8 mouse cellular contexts compared by ENCODE assay signal in genomic region chr1:139455226-139455869, GRCm38 (mm10). TPM values are rescaled to one million over a fixed set of nuclear protein-coding genes. Genes with fewer than 3 reads are reported as not detected.
DNase-seq lines count a peak whose midpoint lies in the region; ATAC-seq and TF ChIP-seq lines count a peak whose summit lies in the region.

No protein-coding gene starts in this region.

- ATAC-seq in forebrain, embryonic 12.5 days (ENCODE audit: low FRiP score), result peak; percentile 42; the same call in 1 of the 2 replicates
- ATAC-seq in midbrain, postnatal 0 days (ENCODE audit: low FRiP score), result peak; percentile 9; the same call in 1 of the 2 replicates

- TF ChIP-seq CTCF in midbrain, postnatal 0 days (IDR thresholded peaks at IDR 0.05), result no peak

- H3K4me1 ChIP-seq in forebrain, embryonic 12.5 days, result peaks cover 32% of the 10 kb centered on the region
- peaks cover 19% of the 10 kb centered on the region for H3K4me1 ChIP-seq in limb, embryonic 10.5 days
- H3K4me1 ChIP-seq in midbrain, postnatal 0 days (ENCODE audit: insufficient read depth, low read length), result no peaks in the 10 kb centered on the region

- H3K27ac ChIP-seq in forebrain, embryonic 12.5 days, result peak overlapping the region; percentile 72; the same call in 1 of the 2 replicates
- H3K27ac ChIP-seq in limb, embryonic 10.5 days, result peak overlapping the region; percentile 95
- H3K27ac ChIP-seq in midbrain, postnatal 0 days (ENCODE audit: low read depth, low read length), result no peak overlapping the region

- H3K9me3 ChIP-seq in forebrain, embryonic 12.5 days, result no peaks in the 10 kb centered on the region
- no peaks in the 10 kb centered on the region for H3K9me3 ChIP-seq in limb, embryonic 10.5 days (replicated peaks)
- no peaks in the 10 kb centered on the region for H3K9me3 ChIP-seq in midbrain, postnatal 0 days (ENCODE audit: low read length)

- WGBS in forebrain, embryonic 12.5 days, result 2% methylated on average over 17 of the region's 17 CpGs
- 4% methylated on average over 17 of the region's 17 CpGs for WGBS in limb, embryonic 10.5 days
- WGBS in midbrain, postnatal 0 days, result 2% methylated on average over 17 of the region's 17 CpGs

- DNase-seq in cerebellum, postnatal 10 days, result peak; percentile 19 to 22
- DNase-seq in cerebellum, postnatal 36 days, result no peak
- peak; percentile 18 for DNase-seq in NIH3T3 (ENCODE audit: low read depth)
- DNase-seq in limb, embryonic 10.5 days (ENCODE audit: low spot score), result no peak
- DNase-seq in midbrain, postnatal 0 days (ENCODE audit: low spot score), result no peak
- no peak for DNase-seq in urinary bladder, postnatal 4 days (ENCODE audit: low spot score in 2 of 2)
- DNase-seq in adrenal gland, postnatal 4 days (ENCODE audit: low spot score in 2 of 2), result no peak

- peak overlapping the region; percentile 77 for H3K4me3 ChIP-seq in forebrain, embryonic 12.5 days (replicated peaks)
- peak overlapping the region; percentile 95 for H3K4me3 ChIP-seq in limb, embryonic 10.5 days
- H3K4me3 ChIP-seq in midbrain, postnatal 0 days (ENCODE audit: low read depth, low read length), result peak overlapping the region; percentile 64

- H3K4me2 ChIP-seq in forebrain, embryonic 12.5 days, result peak overlapping the region; percentile 74
- peak overlapping the region; percentile 96 for H3K4me2 ChIP-seq in midbrain, postnatal 0 days (ENCODE audit: low read depth, low read length, poor library complexity, severe bottlenecking)

- H3K36me3 ChIP-seq in forebrain, embryonic 12.5 days (replicated peaks), result peaks cover 21% of the 10 kb centered on the region
- peaks cover 34% of the 10 kb centered on the region for H3K36me3 ChIP-seq in limb, embryonic 10.5 days
- peaks cover 3% of the 10 kb centered on the region; the same call in 1 of the 2 replicates for H3K36me3 ChIP-seq in midbrain, postnatal 0 days (ENCODE audit: insufficient read depth, low read length)

- no peaks in the 10 kb centered on the region for H3K27me3 ChIP-seq in forebrain, embryonic 12.5 days
- no peaks in the 10 kb centered on the region for H3K27me3 ChIP-seq in limb, embryonic 10.5 days (ENCODE audit: low read depth, poor library complexity, severe bottlenecking)
- no peaks in the 10 kb centered on the region for H3K27me3 ChIP-seq in midbrain, postnatal 0 days (ENCODE audit: insufficient read depth, low read length)

- peak overlapping the region; percentile 71 for H3K9ac ChIP-seq in forebrain, embryonic 12.5 days
- no peak overlapping the region for H3K9ac ChIP-seq in midbrain, postnatal 0 days (replicated peaks; ENCODE audit: low read length, poor library complexity, severe bottlenecking)

RNA-seq across cellular contexts. Expression of gene Aspm, which starts 0.8 kb away (rescaled TPM):
- 34.0 and 35.4 TPM in 2 replicates for polyA plus RNA-seq in forebrain, embryonic 12.5 days (2016; fragmentation: Nextera tagmentation; extraction: Ambion mirVana)
- 19.0 and 22.3 TPM in 2 replicates for polyA plus RNA-seq in limb, embryonic 10.5 days (2016; fragmentation: Nextera tagmentation; extraction: Ambion mirVana)
- total RNA-seq in midbrain, postnatal 0 days (2014; rRNA removed), result 2.7 and 4.0 TPM in 2 replicates
- 0.65 and 0.75 TPM in 2 replicates for polyA plus RNA-seq in midbrain, postnatal 0 days (2015; fragmentation: Nextera tagmentation; extraction: Ambion mirVana)
- 10 to 100 TPM; 14.1 to 15.1 TPM for total RNA-seq in adrenal gland, postnatal 4 days (2021)

RNA-seq across cellular contexts. Expression of gene Zbtb41, which starts 33.3 kb away (rescaled TPM):
- polyA plus RNA-seq in forebrain, embryonic 12.5 days (2016; fragmentation: Nextera tagmentation; extraction: Ambion mirVana), result 26.2 TPM in 2 replicates
- polyA plus RNA-seq in limb, embryonic 10.5 days (2016; fragmentation: Nextera tagmentation; extraction: Ambion mirVana), result 8.4 and 11.1 TPM in 2 replicates
- total RNA-seq in midbrain, postnatal 0 days (2014; rRNA removed), result 54.5 and 65.1 TPM in 2 replicates
- polyA plus RNA-seq in midbrain, postnatal 0 days (2015; fragmentation: Nextera tagmentation; extraction: Ambion mirVana), result 11.9 and 13.2 TPM in 2 replicates
- total RNA-seq in adrenal gland, postnatal 4 days (2021), result 10 to 100 TPM; 31.0 to 38.6 TPM

RNA-seq across cellular contexts. Expression of gene F13b, which starts 46.2 kb away (rescaled TPM):
- not detected in 2 replicates for polyA plus RNA-seq in forebrain, embryonic 12.5 days (2016; fragmentation: Nextera tagmentation; extraction: Ambion mirVana)
- polyA plus RNA-seq in limb, embryonic 10.5 days (2016; fragmentation: Nextera tagmentation; extraction: Ambion mirVana), result not detected in 2 replicates
- not detected in 2 replicates for total RNA-seq in midbrain, postnatal 0 days (2014; rRNA removed)
- polyA plus RNA-seq in midbrain, postnatal 0 days (2015; fragmentation: Nextera tagmentation; extraction: Ambion mirVana), result not detected in 2 replicates
- total RNA-seq in adrenal gland, postnatal 4 days (2021), result 10 to 100 TPM in 1 of 2 experiments, 1 to 10 TPM in 1; 2.8 to 15.7 TPM

Comparison
In these comparisons a context has a peak if more than half of its experiments do, and no peak if none do; other contexts are left out.
1. DNase-seq: peak in cerebellum, postnatal 10 days (2 of 2) and NIH3T3 (single experiment); none in cerebellum, postnatal 36 days (0 of 2), limb, embryonic 10.5 days (single experiment), midbrain, postnatal 0 days (single experiment), urinary bladder, postnatal 4 days (0 of 2) and adrenal gland, postnatal 4 days (0 of 2).
2. RNA of gene Aspm, which starts 0.8 kb away (polyA plus RNA-seq): 34.0 to 35.4 TPM in forebrain, embryonic 12.5 days and 19.0 to 22.3 TPM in limb, embryonic 10.5 days; 0.65 to 0.75 TPM in midbrain, postnatal 0 days; every median in the first group is over 10 times any median in the second.
3. Peak in every context shown above with its lines, with median percentiles within 50 percentile points of each other: H3K4me3 ChIP-seq.